Mouse (Mus musculus) gonadal fat pad, adult 2 months (tissue): Measurements from ENCODE around the gene Hoxd10. TPM values are rescaled to one million over a fixed set of nuclear protein-coding genes. Genes with fewer than 3 reads are reported as not detected.

Source experiments
- DNase-seq: peaks from one replicate; pipeline ENCODE4 v3.0.0-alpha.2; 2012; ENCODE audit warnings: low read depth
- polyA plus RNA-seq: library from polyadenylated mRNA; depleted of rRNA; stranded (reverse); fragments of >200 nt; gene quantifications from 2 replicates; pipeline ENCODE4 v1.2.3, GENCODE M21; 2012

Hoxd10 gene
- polyA plus RNA-seq, 1 experiment: 2.2 TPM

DNA sequence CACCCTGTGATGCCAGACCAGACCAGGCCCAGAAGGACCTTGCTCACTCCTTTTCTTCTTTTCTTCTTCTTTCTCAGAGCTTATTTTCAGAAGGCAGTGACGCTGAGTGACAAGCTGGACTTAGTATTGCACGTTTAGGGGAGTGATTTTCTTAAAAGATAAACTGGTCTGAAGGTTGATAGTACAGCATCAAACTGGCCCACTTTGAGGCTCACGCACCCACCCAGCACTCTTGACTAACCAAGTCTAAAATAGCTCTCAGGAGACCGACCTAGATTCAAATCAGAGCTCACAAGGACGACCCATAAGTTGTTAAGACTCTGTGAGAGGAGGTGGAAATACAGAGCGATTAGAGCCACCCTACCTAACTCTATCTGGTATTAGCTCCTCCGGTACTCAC, 25.3 kb upstream of the Hoxd10 start:
- no peak for DNase-seq

DNA sequence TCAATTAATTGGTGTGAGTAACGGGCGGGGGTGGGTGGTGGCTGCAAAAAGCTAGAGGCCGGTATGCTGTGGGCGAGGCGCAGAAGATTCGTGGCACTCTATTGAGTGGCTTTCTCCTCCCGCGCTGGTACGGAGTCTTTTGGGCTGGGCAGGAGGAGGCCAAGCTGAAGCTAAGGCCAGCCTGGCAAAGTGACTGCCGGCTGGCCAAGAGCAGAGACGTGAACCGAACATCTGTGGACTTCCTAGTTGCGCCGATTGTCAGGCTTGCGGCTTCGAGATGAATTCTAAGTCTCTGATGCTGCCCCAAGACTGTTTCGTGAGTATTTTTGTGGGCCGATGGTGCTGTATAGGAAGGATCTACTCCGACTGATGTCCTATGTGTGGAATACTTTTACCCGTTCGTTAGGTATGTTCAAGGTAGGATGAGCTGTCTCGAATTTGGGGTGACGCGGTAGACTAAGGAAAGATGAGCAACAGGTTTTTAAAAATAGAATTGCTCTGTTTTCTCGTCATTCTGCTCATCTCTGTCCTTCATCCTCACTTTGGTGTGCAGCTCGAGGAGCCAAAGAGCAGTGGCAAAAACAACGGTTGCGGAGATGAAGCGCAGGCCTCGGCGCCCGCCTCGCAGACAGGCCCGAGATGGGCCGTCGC, 24.4 kb upstream of the Hoxd10 start:
- DNase-seq: no peak

DNA sequence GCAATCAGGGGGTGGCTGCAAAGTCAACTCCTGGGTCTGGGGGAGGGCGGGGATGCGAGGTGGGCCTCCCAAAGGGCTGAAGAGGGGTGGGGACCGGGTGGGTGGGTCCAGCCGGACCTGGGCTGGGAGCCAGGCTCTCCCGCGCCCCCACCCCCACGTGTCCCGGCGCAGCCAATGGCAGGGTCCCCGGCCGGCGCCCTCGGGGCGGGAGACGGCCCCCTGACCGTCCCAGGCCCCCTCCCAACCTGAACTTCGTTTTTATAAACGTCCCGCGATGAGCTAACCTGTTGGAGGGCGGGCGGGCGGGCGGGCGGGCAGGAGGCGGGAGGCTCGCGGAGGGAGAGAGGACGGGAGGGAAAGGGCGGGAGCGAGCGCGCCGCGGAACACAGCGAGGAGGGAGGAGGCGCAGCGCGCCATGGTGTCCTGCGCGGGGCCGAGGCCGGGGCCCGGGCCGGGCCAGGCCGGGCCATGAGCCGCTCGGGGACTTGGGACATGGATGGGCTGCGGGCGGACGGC, 23.8 kb upstream of the Hoxd10 start, which contains the start of gene Hoxd13:
TSS of gene Hoxd13 (plus strand) at position 469 of the 516 bp plus-strand sequence.
- DNase-seq: no peak

DNA sequence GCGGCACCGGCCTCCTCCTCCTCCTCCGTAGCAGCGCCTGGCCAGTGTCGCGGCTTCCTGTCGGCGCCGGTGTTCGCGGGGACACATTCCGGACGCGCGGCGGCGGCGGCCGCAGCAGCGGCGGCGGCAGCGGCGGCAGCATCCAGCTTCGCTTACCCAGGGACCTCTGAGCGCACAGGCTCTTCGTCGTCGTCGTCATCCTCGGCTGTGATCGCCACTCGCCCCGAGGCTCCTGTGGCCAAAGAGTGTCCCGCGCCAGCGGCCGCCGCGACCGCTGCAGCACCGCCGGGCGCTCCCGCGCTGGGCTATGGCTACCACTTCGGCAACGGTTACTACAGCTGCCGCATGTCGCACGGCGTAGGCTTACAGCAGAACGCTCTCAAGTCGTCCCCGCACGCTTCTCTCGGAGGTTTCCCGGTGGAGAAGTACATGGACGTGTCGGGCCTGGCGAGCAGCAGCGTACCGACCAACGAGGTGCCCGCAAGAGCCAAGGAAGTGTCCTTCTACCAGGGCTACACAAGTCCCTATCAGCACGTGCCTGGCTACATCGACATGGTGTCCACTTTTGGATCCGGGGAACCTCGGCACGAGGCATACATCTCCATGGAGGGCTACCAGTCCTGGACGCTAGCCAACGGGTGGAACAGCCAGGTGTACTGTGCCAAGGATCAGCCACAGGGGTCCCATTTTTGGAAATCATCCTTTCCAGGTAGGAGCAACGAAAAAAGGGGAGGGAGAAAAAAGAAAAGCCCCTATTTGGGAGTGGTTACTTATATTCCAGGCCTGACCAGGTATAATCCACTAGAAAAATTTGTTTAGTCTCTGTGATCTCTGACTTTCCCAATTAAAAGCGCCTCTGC, 23.1 kb upstream of the Hoxd10 start:
- no peak for DNase-seq

DNA sequence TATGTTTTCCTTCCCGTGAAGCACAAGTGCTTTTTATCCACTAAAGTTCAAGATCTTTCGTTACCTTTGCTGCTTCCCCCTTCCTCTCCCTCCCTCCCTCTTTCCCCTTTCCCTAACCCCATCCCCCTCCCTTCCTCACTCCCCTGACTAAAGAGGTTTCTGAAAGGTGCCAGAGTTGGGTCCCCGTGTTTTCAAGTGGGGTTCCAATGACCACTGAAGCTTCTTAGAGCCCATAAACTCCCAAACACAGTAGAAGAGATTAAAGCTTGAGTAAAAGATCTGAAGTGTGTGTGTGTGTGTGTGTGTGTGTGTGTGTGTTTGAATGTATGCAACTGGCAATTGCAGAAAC, 22.5 kb upstream of the Hoxd10 start:
- DNase-seq: no peak

DNA sequence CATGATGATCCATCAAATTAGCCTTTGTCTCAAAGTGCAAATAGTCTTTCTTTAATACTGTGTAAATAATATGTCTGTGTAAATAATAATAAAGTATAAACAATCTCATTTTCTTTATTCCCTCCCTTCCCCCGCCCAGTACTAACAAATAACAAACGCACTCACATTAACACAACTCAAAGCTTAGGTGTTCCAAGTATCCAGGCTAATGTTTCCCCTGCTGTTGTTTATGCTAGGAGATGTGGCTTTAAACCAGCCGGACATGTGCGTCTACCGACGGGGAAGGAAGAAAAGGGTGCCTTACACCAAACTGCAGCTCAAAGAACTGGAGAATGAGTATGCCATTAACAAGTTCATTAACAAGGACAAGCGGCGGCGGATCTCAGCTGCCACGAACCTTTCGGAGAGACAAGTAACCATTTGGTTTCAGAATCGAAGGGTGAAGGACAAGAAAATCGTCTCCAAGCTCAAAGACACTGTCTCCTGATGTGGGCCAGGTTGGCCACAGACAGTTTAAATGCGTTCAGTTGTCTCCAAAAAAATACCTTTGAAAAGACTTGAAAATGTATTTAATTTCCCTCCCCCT, 22.0 kb upstream of the Hoxd10 start:
- no peak for DNase-seq

DNA sequence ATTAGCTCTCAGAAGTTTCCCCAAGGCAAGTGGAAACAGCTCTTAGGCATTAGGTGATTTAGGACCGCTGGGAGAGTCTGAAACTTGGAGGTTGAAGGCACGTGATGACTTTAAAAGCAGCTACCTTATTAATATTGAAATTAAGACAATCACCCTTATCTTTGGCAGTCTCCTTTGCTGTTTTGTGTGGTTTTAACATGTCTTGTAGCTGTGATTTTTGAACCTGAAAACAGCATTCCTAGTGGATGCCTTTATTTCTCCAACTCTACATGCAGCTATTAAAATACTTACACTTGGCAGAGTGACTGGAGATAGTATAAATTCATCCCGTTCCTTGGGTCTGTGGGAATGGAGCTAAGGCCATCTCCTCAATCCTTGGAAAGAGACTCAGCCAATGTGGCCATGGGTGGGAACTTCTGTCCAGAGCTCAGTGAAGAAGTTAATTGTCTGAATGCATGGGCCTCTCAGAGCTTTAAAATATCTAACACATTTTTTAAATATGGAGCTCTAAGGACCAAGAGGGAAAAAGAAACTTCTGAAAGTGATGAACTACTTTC, 21.0 kb upstream of the Hoxd10 start:
- DNase-seq: no peak

DNA sequence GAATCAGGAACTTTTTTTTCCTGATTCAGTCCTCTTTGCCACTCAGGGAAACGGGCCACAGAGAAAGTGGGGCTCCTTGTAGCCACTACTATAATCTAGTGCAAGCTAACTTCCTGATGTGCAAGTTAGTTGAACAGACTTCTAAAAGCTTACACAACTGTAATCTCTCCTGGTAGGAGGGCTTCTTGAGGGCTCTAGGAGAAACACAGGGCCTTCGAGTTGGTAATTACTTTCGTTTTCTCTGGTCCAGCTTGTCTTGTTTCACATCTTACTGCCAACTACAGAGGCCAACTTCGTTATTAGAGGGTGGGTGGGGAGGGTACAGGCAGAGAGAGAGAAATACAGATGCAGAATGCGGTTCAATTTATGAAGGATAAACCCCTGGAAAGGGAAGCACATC, 19.9 kb upstream of the Hoxd10 start:
- DNase-seq: no peak

DNA sequence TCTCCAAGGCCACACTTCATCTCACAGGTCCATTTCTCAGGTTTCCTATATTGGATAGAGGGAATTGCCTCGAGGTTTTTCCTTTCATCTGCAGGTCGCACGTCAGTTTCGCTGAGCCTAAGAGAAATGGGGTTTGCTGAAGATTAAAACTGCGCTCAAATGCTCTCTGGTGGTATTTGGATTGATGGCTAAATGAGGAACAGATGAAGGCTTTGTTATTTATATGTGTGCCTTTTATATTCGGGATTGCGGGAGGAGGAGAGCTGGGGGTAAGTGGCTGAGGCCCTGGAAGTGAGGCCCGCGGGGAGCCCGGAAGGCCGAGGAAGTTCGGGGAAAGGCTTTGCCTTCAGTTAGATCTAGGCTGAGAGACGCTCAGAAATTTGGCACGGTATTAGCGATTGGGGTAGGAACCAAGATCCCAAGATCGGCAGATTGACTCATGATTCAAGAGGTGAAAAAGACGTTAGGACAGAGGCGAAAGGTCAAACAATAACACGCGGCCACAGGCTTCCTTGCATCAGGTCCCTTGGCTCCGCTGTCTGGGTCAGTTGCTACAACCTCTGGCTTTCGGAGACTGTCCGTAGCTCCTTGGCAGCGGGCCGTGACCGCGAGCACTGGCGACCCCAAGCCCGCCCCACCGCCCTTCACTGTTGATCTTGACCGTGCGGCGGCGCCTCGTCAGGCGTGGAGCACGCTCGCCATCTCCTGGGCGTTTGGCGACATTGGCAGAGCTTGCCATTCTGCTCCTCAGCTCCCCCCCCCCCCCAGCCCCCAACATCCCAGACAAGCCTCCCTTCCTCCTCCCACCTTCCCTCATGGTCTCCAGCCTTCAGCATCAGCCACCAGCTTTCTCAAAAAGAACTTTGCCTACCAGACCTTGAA, 19.0 kb upstream of the Hoxd10 start:
- DNase-seq: no peak

DNA sequence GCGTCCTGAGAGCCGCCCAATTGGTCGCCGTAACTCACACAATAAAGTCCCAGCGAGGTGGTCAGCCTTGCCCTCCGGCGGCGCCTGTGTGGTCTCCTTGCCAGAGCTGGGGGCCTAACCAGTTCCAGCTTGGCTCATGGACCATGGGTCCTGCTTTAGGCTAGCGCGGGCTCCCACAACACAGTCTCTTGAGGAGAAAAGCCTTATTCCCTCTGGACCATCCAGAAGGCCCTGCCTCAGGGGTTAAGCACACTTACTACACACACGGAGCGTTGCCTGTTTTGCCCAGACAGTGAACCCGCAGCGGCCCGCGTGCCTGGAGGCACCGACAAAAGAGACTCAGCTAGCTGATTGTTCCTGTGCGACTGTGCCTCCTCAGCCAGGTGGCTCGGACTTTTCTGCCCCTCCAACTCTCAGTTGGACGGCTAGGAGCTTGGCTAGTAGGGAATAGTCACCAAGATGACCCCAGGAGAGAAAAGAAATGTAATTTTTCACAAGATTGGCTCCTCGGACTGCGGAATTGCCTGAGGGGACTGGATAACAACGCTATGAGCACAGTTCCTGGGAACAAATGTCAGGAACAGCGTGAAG, 17.8 kb upstream of the Hoxd10 start:
- DNase-seq: no peak

DNA sequence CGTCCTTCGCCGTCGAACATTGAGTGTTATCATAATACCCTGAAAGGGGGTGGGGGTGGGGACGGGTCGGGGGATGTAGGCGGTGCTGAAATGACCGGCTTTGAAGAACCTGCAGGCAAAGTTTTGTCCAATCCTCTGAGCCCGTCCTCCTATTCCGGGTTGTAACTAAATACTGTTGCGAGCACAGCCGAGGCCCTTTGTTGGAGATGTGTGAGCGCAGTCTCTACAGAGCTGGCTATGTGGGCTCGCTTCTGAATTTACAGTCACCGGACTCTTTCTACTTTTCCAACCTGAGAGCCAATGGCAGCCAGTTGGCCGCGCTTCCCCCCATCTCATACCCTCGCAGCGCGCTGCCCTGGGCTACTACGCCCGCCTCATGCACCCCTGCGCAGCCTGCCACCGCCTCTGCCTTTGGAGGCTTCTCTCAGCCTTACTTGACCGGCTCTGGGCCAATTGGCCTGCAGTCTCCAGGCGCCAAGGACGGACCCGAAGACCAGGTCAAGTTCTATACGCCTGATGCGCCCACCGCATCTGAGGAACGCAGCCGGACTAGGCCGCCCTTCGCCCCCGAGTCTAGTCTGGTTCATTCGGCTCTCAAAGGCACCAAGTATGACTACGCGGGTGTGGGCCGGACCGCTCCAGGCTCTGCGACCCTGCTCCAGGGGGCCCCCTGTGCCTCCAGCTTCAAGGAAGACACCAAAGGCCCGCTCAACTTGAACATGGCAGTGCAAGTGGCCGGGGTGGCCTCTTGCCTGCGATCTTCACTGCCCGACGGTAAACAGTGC, 16.7 kb upstream of the Hoxd10 start, which contains the start of gene Hoxd12:
TSS of gene Hoxd12 (plus strand) at position 133 of the 785 bp plus-strand sequence.
- DNase-seq: no peak

DNA sequence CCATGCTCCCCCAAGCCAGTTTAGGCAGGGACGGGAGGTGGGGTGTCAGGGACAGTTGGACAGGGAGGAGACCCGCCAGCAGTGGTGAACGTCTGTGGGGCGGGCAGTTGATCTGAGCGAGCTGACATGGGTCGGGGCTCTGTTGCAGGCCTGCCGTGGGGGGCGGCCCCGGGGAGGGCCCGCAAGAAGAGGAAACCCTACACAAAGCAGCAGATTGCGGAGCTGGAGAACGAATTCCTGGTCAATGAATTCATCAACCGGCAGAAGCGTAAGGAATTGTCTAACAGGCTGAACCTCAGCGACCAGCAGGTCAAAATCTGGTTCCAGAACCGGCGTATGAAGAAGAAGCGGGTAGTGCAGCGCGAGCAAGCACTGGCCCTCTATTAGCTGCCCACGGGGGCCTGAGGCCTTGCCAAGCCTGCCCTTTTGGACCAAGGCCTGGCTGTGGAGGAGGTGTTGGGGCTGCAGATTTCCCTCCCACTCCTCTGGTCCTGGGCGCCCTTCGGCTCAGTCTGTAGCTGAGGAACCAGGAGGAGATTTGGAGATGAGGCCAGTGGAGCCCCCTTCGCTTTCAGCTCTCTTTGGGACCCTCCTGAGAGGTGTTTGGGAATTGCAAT, 15.9 kb upstream of the Hoxd10 start:
- DNase-seq: no peak

DNA sequence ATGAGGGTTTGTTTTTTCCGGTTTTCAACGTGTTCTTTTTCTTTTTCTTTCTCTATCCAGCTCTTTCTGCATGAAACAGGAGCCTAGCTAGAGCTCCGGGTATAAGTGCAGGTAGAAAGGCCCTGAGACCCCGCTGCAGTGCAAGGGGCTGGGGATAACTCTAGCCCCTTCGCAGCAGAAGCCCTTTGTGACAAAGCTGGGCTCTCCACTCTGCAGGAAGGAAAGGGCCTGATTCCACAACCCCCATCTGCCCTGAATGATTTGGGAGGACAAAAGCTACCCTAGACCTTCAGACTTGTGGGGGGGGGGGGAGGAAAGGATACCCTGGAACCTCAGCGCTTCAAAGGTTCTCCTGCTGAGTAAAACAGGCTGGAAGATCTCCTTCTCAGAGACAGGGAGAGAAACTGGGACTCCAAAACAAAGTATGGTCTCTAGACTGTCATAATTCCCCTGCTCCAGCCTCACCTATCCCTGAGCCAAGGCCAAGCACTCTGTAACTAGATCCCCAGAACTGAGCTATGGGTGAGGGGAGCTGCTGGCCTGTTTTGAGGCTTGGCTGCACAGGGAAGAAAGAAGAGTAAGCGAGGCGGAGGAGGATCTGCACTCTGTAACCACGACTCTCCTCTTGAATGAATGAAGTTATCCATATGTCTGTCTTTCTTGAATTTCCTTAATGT, 15.2 kb upstream of the Hoxd10 start:
- no peak for DNase-seq

DNA sequence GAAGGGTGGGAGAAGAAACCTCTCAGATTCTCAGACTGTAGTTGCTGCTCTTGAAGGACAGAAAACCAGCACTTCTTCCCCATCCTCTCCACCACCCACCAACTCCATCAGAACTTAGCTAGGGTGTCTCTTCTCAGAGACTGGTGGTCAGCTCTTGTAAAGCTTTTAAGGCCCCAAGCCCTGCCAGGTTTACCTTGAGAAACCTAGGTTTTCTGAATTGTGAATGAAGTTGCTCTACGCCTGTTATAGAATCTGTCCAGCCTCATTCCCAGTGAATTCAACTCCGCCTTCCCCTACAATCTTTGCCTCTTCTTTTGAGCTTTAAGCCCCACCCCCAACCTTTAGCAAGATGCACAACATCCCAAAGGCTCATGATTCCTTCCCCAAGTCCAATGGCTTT, 14.6 kb upstream of the Hoxd10 start:
- DNase-seq: no peak

DNA sequence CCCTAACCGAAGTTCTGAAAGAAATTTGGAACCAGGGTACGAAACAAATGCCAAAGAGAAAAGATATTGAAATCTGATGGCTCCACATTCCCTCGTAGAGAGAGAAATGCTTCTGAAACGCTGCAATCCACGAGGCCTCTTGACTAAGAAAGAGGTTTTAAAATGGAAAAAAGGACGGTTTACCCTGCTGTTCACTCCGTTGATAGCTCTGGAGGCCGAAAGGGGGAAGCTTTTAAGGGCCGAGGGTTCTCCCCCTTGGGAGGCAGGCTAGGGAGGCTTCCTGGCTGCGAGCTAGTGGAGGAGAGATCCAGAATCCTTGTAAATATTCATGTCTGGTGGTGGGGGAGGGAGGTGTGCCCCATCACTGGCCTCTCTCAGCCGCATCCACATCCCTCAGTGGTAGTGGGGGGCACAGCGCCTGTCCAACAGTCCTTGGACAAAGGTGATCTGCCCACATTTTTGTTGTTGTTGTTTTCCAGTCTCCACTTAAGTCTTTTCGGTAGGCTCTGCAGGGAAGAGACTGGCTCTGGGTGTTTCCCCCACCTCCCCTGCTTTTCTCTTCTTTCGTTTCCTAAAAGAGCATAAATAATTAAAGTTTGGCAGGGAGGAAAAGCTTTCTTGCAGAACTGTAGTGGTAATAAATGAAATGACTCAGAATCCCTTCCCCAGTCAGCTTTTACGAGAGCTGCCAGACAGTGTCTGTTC, 12.7 kb upstream of the Hoxd10 start, which contains the start of gene Hoxd11:
TSS of gene Hoxd11 (plus strand) at position 667 of the 705 bp plus-strand sequence.
- DNase-seq: no peak

DNA sequence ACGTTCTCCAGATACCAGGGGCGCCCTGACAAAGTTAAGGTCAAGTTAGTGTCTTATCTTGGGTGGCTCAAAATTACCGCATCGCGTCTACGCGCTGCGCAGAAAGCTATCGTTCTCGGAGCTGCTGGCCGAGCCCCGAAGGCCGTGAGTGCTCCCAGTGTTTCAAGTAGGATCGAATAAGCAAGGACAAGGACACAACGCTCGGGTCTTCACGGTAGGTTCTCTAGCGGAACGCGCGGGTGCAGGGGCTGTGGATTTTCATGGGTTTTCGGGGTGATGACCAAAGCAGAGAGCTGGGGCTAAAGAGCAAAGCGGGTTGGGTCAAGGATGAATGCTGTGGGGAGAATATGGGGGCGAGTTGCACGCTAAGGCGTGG, 12.1 kb upstream of the Hoxd10 start:
- DNase-seq: no peak

DNA sequence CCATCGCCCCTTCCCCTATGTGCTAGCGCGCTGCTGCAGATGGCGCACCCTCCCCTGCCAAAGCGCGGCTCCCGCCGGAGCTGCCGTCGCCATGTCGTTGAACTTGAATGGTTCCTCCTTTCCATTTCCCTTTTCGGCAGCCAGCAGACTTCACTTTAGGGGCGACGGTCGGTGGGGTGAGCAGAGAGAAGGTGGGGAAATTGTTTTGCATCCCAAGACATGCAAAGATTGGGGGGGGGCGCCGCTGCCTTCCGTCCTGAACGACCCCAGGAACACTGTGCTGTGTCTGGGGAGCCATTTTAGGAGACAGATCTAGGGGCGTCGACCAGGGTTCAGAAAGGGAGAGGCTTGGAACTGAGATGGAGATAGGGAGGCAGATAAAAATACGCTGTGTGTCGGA, 11.7 kb upstream of the Hoxd10 start:
- no peak for DNase-seq
